Mouse (Mus musculus): Measurements from ENCODE around the gene Naa16. TPM values are rescaled to one million over a fixed set of nuclear protein-coding genes. Genes with fewer than 3 reads are reported as not detected.
"Not testable (repeated sequence)": the region's sequence is repeated elsewhere in the genome, so short reads cannot be mapped to it uniquely, and the experiment has no call there.

The Naa16 gene
- 10 to 100 TPM; 11.8 to 14.1 TPM for total RNA-seq (2021)
- long read RNA-seq, experiment 1, full-length matches to known transcripts = 1 of 5 reads
- long read RNA-seq, experiment 1, partial matches to known transcripts = 2 of 5 reads
- long read RNA-seq, experiment 1, other reads (novel, unspliced or antisense) = 2 of 5 reads
- long read RNA-seq, experiment 2, full-length matches to known transcripts = 1 of 1 reads
- long read RNA-seq, experiment 2, partial matches to known transcripts = 0 of 1 reads
- long read RNA-seq, experiment 2, other reads (novel, unspliced or antisense) = 0 of 1 reads

GRCm38 (mm10) chr14:79390265-79390926 is at the start of gene Naa16:
Gene Naa16, minus strand, starts transcription at chr14:79390778.
- peak; percentile 92 to 95 for DNase-seq (ENCODE audit: low spot score in 2 of 2)
- intact Hi-C loops (cut with DNase I) = loop anchor here (5.0 kb wide), 1 partner anchor 77 kb away; no protein-coding TSS in a partner anchor

DNA sequence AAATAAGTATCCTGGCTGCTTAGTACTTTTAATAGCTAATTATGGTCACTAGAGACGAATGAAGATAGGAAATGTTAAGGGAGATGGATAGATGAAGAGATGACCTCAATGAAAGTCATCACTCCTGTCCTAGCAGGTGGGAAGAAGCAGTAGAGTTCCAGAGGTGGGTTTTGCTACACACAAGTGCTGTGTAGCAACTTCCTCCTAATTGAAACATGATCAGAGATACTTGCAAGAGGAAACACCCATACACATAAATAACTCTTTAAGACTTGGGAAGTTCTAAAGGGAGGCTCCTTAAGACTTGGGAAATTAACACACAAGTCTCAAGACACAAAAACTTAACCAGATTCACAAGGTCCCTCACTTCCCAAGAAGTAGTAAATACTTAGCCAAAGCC is 43.5 kb upstream of the Naa16 start:
- intact Hi-C loops (cut with DNase I) = no loop called here
- DNase-seq (ENCODE audit: low spot score in 2 of 2) = no peak

DNA sequence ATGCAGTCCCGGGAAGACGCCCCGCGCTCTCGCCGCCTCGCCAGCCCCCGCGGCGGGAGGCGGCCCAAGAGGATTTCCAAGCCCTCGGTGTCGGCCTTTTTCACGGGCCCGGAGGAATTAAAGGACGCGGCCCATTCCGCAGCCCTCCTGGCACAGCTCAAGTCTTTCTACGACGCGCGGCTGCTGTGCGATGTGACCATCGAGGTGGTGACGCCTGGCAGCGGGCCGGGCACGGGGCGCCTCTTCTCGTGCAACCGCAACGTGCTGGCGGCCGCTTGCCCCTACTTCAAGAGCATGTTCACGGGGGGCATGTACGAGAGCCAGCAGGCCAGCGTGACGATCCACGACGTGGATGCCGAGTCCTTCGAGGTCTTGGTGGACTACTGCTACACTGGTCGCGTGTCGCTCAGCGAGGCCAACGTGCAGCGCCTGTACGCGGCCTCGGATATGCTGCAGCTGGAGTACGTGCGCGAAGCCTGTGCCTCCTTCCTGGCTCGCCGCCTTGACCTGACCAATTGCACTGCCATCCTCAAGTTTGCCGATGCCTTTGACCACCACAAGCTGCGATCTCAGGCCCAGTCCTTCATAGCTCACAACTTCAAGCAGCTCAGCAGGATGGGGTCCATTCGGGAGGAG is 36.3 kb upstream of the Naa16 start:
- intact Hi-C loops (cut with DNase I) = not testable (repeated sequence)

DNA sequence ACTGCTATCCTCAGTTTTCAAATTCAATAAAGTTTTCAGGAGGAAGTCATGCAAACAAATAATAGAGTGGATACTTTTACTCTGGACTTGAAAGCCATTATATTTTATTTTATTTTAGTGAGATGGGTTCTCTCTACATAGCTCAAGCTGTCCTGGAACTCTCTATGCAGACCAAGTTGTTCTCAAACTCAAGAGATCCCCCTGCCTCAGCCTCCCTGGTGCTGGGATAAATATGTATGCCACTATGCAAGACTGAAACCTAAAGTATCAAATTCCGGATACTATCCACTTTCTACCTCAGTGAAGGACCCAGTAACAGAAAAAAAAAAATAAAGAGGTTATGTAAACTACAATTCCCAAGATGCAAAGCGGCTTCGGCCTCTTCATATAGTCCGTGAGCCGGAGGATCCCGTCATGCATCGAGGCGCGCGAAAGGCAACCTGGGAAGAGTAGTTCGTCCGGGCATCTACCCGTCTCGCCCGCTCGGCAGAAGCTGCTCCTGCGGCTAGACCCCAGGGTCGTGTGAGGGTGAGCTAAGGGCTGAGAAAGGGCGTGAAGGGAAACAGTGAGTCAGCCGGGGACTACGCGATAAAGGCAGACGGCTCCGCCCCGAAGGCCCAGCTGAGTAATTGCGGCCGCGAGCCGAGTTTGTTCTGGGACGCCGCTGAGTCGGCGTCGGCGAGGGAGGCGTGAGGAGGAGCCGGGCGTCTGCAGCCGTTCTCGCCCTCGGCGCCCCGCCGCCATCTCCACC is 35.6 kb upstream of the Naa16 start, which contains the start of gene Kbtbd7:
TSS of gene Kbtbd7 (plus strand) at position 533 of the 751 bp plus-strand sequence.
- DNase-seq (ENCODE audit: low spot score in 2 of 2) = peak; percentile 95
- intact Hi-C loops (cut with DNase I) = no loop called here

More for the DNA sequence above, 36.3 kb upstream of the Naa16 start:
- not testable (repeated sequence) for DNase-seq (ENCODE audit: low spot score in 2 of 2)

DNA sequence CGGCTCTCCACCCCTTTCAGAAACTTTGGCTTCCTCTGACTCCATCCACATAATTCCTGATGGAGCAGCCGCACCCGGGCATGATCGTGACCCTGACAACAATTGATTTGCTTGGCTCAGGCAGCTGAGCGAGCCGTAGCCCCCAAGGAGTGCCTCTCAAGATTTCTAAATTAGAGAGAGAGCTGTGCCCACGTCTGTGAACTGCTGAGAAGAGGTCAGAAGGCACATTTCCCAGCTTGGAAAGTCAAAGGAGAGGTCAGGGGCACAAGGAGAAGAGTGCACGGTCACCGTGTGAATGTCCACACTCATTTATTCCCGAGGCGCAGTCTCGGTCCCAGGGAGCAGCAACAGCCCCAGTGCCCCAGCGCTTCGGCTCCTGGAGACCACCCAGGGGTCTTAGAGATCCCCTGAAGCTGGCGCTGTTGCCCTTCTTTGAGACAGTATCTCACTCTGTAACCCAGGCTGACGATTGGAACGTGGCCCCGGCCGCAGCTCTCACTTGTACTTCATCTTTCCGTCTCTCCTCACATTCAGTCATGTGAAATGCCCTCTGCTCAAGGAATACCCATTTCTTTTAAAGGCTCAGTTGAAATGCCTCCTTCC is 29.6 kb upstream of the Naa16 start:
- no peak for DNase-seq (ENCODE audit: low spot score in 2 of 2)
- intact Hi-C loops (cut with DNase I) = no loop called here

DNA sequence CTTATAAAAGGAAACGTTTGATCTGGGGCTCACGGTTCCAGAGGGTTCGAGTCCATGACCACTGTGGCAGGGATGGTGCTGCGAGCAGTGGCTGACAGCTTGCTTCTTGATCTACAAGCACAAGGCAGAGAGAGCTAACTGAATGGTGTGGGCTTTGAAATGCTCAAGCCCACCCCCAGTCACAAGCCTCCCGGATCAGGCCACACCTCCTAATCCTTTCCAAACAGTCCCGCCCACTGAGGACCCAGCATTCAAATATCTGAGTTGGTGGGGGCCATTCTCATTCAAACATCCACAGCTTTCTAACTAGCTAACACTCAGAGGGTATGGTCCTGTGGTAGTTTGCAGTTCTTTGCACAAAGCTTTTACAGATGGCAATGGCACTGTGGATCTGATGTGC is 22.5 kb upstream of the Naa16 start:
- intact Hi-C loops (cut with DNase I) = no loop called here
- no peak for DNase-seq (ENCODE audit: low spot score in 2 of 2)

DNA sequence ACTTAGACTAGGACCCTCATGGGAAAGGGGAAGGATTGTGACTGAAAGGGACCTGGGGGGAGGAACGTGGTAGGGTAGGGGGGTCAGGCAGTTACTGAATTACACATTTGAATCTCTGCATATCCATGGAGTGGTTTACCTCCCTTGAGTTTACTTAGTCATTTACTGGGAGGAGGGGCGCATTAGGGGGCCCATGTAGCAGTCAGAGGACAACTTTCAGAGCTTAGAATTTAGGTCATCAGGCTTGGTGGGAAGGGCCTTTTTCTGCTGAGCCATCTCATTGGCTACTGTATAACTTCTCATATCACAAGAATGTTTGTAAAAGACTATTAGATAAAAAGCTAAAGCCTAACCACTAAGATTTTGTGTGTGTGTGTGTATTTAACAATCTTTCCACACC is 20.1 kb upstream of the Naa16 start:
- DNase-seq (ENCODE audit: low spot score in 2 of 2) = no peak
- intact Hi-C loops (cut with DNase I) = no loop called here

DNA sequence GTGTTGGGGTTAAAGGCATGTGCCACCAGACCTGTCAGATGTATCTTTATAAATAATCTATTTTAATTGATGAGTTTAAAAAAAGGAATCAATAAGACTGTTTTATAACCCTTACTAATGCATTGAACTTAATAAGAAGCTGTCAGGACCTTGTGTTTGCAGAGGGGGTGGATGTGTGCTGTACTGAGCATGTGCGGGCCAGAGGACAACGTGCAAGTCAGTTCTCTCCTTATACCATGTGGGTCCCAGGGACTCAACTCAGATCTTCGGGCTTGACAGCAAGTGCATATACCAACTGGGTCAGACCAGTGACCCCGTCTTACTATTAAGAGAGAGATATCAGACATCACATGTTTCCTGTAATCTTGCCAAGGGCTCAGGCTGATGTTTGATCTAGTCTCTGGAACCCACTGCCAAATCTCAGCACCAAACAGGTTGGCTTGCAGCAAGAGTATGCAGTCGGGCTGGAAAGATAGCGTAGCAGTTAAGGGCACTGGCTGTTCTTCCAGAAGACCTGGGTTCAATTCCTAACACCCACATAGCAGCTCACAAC is 18.8 kb upstream of the Naa16 start:
- no peak for DNase-seq (ENCODE audit: low spot score in 2 of 2)

DNA sequence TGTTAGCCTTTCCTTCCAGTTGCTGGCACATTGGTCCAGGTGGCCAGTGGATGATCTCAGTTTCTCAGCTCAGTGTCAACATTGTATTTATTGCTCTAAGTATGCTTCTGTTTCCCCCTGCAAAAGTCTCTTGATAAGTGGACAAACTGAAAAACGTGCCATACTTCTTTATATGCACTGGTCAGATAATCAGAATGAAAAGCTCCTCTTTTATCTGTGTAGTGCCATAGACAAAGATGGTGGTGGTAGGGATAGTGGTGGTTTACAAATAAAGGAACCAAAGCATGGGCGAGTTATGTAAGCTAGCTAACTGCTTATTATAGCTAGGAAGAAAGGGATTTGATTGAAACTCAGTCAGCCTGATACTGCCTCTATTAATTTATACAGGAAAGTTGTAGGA is 17.1 kb upstream of the Naa16 start:
- no peak for DNase-seq (ENCODE audit: low spot score in 2 of 2)
- intact Hi-C loops (cut with DNase I) = no loop called here

More for the DNA sequence above, 18.8 kb upstream of the Naa16 start:
- intact Hi-C loops (cut with DNase I) = no loop called here

GRCm38 (mm10) chr14:79397321-79398122 is 6.9 kb upstream of the Naa16 start, which contains the start of gene Mtrf1:
Gene Mtrf1, plus strand, starts transcription at chr14:79397772.
- peak; percentile 72 to 84 for DNase-seq (ENCODE audit: low spot score in 2 of 2)
- intact Hi-C loops (cut with DNase I) = no loop called here

DNA sequence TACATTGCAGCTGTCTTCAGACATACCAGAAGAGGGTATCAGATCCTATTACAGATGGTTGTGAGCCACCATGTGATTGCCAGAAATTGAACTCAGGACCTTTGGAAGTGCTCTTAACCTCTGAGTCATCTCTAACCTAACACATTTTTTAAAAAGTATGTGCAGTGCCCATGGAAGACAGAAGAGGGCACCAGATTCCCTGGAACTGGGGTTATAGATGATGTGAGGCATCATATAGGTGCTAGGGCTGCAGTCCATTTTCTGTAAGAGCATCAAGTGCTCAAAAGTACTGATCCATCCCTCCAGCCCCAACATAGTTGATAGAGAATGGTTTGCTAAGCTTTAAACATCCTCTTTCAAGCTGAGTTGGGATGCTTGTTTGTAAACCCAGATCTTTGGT is 4.0 kb upstream of the Naa16 start:
- intact Hi-C loops (cut with DNase I) = loop anchor here (5.0 kb wide), 1 partner anchor 73 kb away; no protein-coding TSS in a partner anchor
- no peak for DNase-seq (ENCODE audit: low spot score in 2 of 2)

- no peak for DNase-seq (ENCODE audit: low spot score in 2 of 2)
- intact Hi-C loops (cut with DNase I) = loop anchor here (5.0 kb wide), 1 partner anchor 74 kb away; no protein-coding TSS in a partner anchor
These were observed 2.7 kb upstream of the Naa16 start for GRCm38 (mm10) chr14:79393289-79393688.

- no peak for DNase-seq (ENCODE audit: low spot score in 2 of 2)
- intact Hi-C loops (cut with DNase I) = loop anchor here (5.0 kb wide), 1 partner anchor 78 kb away; no protein-coding TSS in a partner anchor
These were observed 927 bp downstream of the Naa16 start for GRCm38 (mm10) chr14:79389438-79390264.

- intact Hi-C loops (cut with DNase I) = no loop called here
- no peak for DNase-seq (ENCODE audit: low spot score in 2 of 2)
These were observed 2.3 kb downstream of the Naa16 start for GRCm38 (mm10) chr14:79388304-79388703.

- DNase-seq (ENCODE audit: low spot score in 2 of 2) = no peak
- intact Hi-C loops (cut with DNase I) = no loop called here
These were observed 7.5 kb downstream of the Naa16 start for GRCm38 (mm10) chr14:79383120-79383519.

DNA sequence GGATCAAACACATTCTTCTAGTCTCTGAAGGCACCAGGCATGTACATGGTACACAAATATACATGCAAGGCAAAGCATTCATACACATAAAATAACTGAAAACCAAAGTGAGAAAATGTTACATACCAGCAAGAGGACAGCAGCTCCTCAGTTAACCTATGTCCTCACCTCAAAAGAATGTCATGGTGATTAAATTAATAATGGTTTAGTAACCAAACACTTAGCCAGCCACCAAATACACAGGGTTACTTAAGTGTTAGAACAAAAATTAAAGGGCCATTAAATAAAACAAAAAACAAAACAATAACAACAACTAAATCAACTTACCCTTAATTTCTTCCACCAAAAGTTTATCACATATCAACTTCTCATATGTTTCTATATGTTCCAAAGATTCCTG is 13.5 kb downstream of the Naa16 start:
- no peak for DNase-seq (ENCODE audit: low spot score in 2 of 2)
- intact Hi-C loops (cut with DNase I) = no loop called here

- DNase-seq (ENCODE audit: low spot score in 2 of 2) = no peak
- intact Hi-C loops (cut with DNase I) = no loop called here
These were observed 32.5 kb downstream of the Naa16 start for GRCm38 (mm10) chr14:79358055-79358454.

Data from left cerebral cortex, postnatal 14 days (tissue).